Mouse (Mus musculus) mouse trophoblast stem cell (cell line): ENCODE measurements around the gene Sgip1.

Experiments
- in situ Hi-C, 2 experiments: fragments of 300-500 bp; cut with MseI, MboI; formaldehyde crosslinking; loops; 2 replicates in 1 of 2; 3 replicates in 1 of 2; pipeline ENCODE4 v1.15.1; 2025

Sgip1 gene

GRCm38 (mm10) chr4:102775596-102776270 lies 34.6 kb downstream of the Sgip1 start:
- in situ Hi-C loops, result no loop called here

- in situ Hi-C loops, result no loop called here
Observed at GRCm38 (mm10) chr4:102779902-102780301, 38.8 kb downstream of the Sgip1 start.

- in situ Hi-C loops, result no loop called here
Observed at GRCm38 (mm10) chr4:102783063-102783748, 42.1 kb downstream of the Sgip1 start.

GRCm38 (mm10) chr4:102785158-102785557 lies 44.1 kb downstream of the Sgip1 start:
- in situ Hi-C loops, result no loop called here

GRCm38 (mm10) chr4:102792100-102792790 lies 51.1 kb downstream of the Sgip1 start:
- in situ Hi-C loops, result no loop called here

- in situ Hi-C loops, result no loop called here
Observed at GRCm38 (mm10) chr4:102801471-102801870, 60.4 kb downstream of the Sgip1 start.

GRCm38 (mm10) chr4:102801936-102802335 lies 60.8 kb downstream of the Sgip1 start:
- in situ Hi-C loops, result no loop called here

- in situ Hi-C loops, result no loop called here
Observed at GRCm38 (mm10) chr4:102804611-102805010, 63.5 kb downstream of the Sgip1 start.

GRCm38 (mm10) chr4:102806987-102807386 lies 65.9 kb downstream of the Sgip1 start:
- in situ Hi-C loops, result no loop called here

- in situ Hi-C loops, result no loop called here
Observed at GRCm38 (mm10) chr4:102808258-102808657, 67.2 kb downstream of the Sgip1 start.

GRCm38 (mm10) chr4:102809296-102809695 lies 68.2 kb downstream of the Sgip1 start:
- in situ Hi-C loops, result no loop called here

GRCm38 (mm10) chr4:102810277-102810676 lies 69.2 kb downstream of the Sgip1 start:
- in situ Hi-C loops, result no loop called here

- in situ Hi-C loops, result no loop called here
Observed at GRCm38 (mm10) chr4:102811007-102811805, 70.1 kb downstream of the Sgip1 start.

GRCm38 (mm10) chr4:102813346-102813745 lies 72.2 kb downstream of the Sgip1 start:
- in situ Hi-C loops, result no loop called here

GRCm38 (mm10) chr4:102821786-102822185 lies 80.7 kb downstream of the Sgip1 start:
- in situ Hi-C loops, result no loop called here

GRCm38 (mm10) chr4:102824494-102824893 lies 83.4 kb downstream of the Sgip1 start:
- in situ Hi-C loops, result no loop called here

GRCm38 (mm10) chr4:102826159-102826558 lies 85.1 kb downstream of the Sgip1 start:
- in situ Hi-C loops, result no loop called here

- in situ Hi-C loops, result no loop called here
Observed at GRCm38 (mm10) chr4:102828518-102828917, 87.4 kb downstream of the Sgip1 start.

GRCm38 (mm10) chr4:102833191-102833590 lies 92.1 kb downstream of the Sgip1 start:
- in situ Hi-C loops, result no loop called here

GRCm38 (mm10) chr4:102833726-102834125 lies 92.6 kb downstream of the Sgip1 start:
- in situ Hi-C loops, result no loop called here

GRCm38 (mm10) chr4:102834710-102835109 lies 93.6 kb downstream of the Sgip1 start:
- in situ Hi-C loops, result no loop called here
